Mouse (Mus musculus) stomach, embryonic 14.5 days (tissue): Measurements from ENCODE around the gene Gm20388. TPM values are rescaled to one million over a fixed set of nuclear protein-coding genes. Genes with fewer than 3 reads are reported as not detected.
A peak's percentile ranks its signal among the peaks of the same experiment; 100 is the strongest.

Source experiments
- ATAC-seq: fragments of 200-750 bp; cut with Nextera tagmentation; 2 replicates; pipeline ENCODE4 v1.8.0; 2017; ENCODE audit warnings: low read depth, moderate TSS enrichment; ENCODE audit not compliant: insufficient number of reproducible peaks, insufficient read depth, low FRiP score
- H3K27ac ChIP-seq: fragments of 300-500 bp; sonication (generic); 2 replicates; pipeline ENCODE4 v1.5.1; 2014; ENCODE audit warnings: mild to moderate bottlenecking, low read length, moderate library complexity, mixed read lengths
- H3K27me3 ChIP-seq: fragments of 300-500 bp; sonication (generic); 2 replicates; pipeline ENCODE4 v1.6.1; 2014; ENCODE audit warnings: low read length, control low read depth, mixed read lengths; ENCODE audit not compliant: control insufficient read depth, insufficient read depth
- H3K36me3 ChIP-seq: fragments of 300-500 bp; sonication (generic); 2 replicates; pipeline ENCODE4 v1.6.1; 2014; ENCODE audit warnings: mild to moderate bottlenecking, control low read depth, low read length, moderate library complexity, mixed read lengths; ENCODE audit not compliant: control insufficient read depth, insufficient read depth
- H3K4me1 ChIP-seq: fragments of 300-500 bp; sonication (generic); 2 replicates; pipeline ENCODE4 v1.6.1; 2014; ENCODE audit warnings: low read length, control low read depth, mixed read lengths; ENCODE audit not compliant: control insufficient read depth, insufficient read depth
- H3K4me2 ChIP-seq: fragments of 300-500 bp; sonication (generic); replicated peaks from 2 replicates; pipeline ENCODE4 v1.6.1; 2014; ENCODE audit warnings: low read depth, low read length, control low read depth
- H3K4me3 ChIP-seq: fragments of 300-500 bp; sonication (generic); 2 replicates; pipeline ENCODE4 v1.5.1; 2014; ENCODE audit warnings: low read depth, low read length, control low read depth
- H3K9ac ChIP-seq: fragments of 300-500 bp; sonication (generic); replicated peaks from 2 replicates; pipeline ENCODE4 v1.6.1; 2014; ENCODE audit warnings: low read depth, mild to moderate bottlenecking, control low read depth, low read length, moderate library complexity, mixed read lengths
- H3K9me3 ChIP-seq: fragments of 300-500 bp; sonication (generic); 2 replicates; pipeline ENCODE4 v1.6.1; 2016; ENCODE audit warnings: low read depth, low read length, control low read depth; ENCODE audit not compliant: control insufficient read depth
- WGBS: fragments of 180-500 bp; shearing (Covaris S2); extraction: QIAGEN DNeasy Blood & Tissue Kit; methylation state at CpG from one replicate; pipeline ENCODE4 v1.1.7; 2014; 5-methylcytosine and 5-hydroxymethylcytosine counted together
- polyA plus RNA-seq: library from polyadenylated mRNA; unstranded; fragments of >200 nt; fragmentation: Nextera tagmentation; extraction: Ambion mirVana; gene quantifications from 2 replicates; pipeline ENCODE4 v1.2.1, GENCODE M21; 2014

Gm20388 gene
- polyA plus RNA-seq, 1 experiment from 2014 or later: 11.4 TPM

DNA sequence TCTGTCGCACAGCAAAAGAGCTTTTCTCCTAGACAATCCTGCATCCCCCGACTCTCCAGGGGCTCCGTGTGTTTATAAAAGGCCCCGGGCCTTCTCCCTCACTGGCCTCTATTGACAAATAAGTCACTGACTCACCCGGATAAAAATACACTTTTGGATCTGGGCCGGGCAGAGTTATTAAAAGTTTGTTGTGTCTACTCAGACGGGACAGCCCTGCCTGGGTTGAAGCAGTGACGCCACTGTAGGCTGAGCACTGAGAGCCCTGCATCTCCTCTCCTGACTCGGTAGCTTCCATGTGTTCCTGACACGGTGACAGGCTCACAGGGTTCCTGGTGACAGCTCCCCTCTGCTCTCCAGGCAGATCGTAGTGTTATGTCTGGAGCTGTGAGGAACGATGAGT lies 1241.8 kb downstream of the Gm20388 start:
- H3K27ac ChIP-seq: no peak overlapping the region
- no peaks in the 10 kb centered on the region for H3K9me3 ChIP-seq
- no peak overlapping the region for H3K4me3 ChIP-seq
- 41% methylated on average over 12 of the region's 12 CpGs for WGBS
- no peaks in the 10 kb centered on the region for H3K27me3 ChIP-seq
- no peak for ATAC-seq
- 0 out of 2 replicates have a peak, but pooled peaks cover 5% of the 10 kb centered on the region for H3K4me1 ChIP-seq
- no peak overlapping the region for H3K9ac ChIP-seq
- H3K4me2 ChIP-seq: no peak overlapping the region
- H3K36me3 ChIP-seq: no peaks in the 10 kb centered on the region

GRCm38 (mm10) chr8:121156990-121157491 lies 1246.4 kb downstream of the Gm20388 start:
- no peak overlapping the region for H3K4me2 ChIP-seq
- 86% methylated on average over 7 of the region's 7 CpGs for WGBS
- no peak overlapping the region for H3K27ac ChIP-seq
- H3K36me3 ChIP-seq: no peaks in the 10 kb centered on the region
- no peaks in the 10 kb centered on the region for H3K27me3 ChIP-seq
- ATAC-seq: no peak
- H3K9me3 ChIP-seq: no peaks in the 10 kb centered on the region
- no peaks in the 10 kb centered on the region for H3K4me1 ChIP-seq
- no peak overlapping the region for H3K9ac ChIP-seq
- H3K4me3 ChIP-seq: no peak overlapping the region

DNA sequence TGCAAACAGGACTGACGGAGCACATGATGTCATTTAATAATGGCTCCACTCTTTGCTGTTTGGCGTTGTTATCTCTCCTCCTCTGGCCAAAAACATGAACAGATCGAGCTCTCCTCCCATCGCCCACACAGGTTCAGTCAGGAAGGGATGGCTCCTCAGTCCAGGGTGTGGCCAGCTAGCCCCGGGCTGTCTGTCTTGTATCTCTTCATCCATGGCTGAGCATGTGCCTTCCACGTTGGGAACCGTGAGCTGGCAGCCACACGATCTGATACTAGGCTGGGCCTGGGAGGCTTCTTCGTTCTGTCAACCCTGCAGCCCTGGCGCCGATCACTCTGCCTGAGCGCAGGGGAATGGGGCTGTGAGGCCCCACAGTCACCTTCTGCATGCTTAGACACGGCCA lies 1248.2 kb downstream of the Gm20388 start:
- Histone ChIP-seq H3K4me3 (no peak overlapping the region), H3K27me3 (no peaks in the 10 kb centered on the region), H3K36me3 (no peaks in the 10 kb centered on the region), H3K27ac (no peak overlapping the region), H3K9ac (no peak overlapping the region), H3K4me2 (no peak overlapping the region), H3K9me3 (no peaks in the 10 kb centered on the region), H3K4me1 (0 out of 2 replicates have a peak, but pooled peaks cover 3% of the 10 kb centered on the region)
- 68% methylated on average over 13 of the region's 13 CpGs for WGBS
- no peak for ATAC-seq

GRCm38 (mm10) chr8:121161437-121161836 lies 1250.8 kb downstream of the Gm20388 start:
- Histone ChIP-seq H3K9ac (no peak overlapping the region), H3K4me3 (no peak overlapping the region), H3K4me1 (0 out of 2 replicates have a peak, but pooled peaks cover 3% of the 10 kb centered on the region), H3K36me3 (no peaks in the 10 kb centered on the region), H3K27me3 (no peaks in the 10 kb centered on the region), H3K9me3 (no peaks in the 10 kb centered on the region), H3K4me2 (no peak overlapping the region), H3K27ac (no peak overlapping the region)
- ATAC-seq: no peak
- 88% methylated on average over 5 of the region's 5 CpGs for WGBS

DNA sequence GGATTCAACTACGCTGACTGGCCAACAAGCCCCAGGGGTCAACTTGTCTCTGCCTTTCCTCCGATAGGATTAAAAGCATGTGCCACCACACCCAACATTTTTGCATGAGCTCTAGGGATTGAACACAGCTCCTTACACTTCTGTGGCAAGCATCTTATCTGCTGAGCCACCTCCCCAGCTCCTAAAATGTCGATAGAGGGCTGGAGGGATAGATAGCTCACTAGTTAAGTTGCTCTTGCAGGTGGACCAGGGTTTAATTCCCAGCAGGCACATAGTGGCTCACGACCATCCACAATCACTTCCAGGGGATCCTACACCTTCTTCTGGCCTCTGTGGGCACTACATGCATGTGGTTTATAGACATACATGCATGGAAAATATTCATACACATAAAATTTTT lies 1251.8 kb downstream of the Gm20388 start:
- no peak for ATAC-seq
- Histone ChIP-seq H3K36me3 (no peaks in the 10 kb centered on the region), H3K4me1 (0 out of 2 replicates have a peak, but pooled peaks cover 3% of the 10 kb centered on the region), H3K9me3 (no peaks in the 10 kb centered on the region), H3K4me2 (no peak overlapping the region), H3K27ac (no peak overlapping the region), H3K27me3 (no peaks in the 10 kb centered on the region), H3K4me3 (no peak overlapping the region), H3K9ac (no peak overlapping the region)
- 74% methylated on average over 4 of the region's 4 CpGs for WGBS

DNA sequence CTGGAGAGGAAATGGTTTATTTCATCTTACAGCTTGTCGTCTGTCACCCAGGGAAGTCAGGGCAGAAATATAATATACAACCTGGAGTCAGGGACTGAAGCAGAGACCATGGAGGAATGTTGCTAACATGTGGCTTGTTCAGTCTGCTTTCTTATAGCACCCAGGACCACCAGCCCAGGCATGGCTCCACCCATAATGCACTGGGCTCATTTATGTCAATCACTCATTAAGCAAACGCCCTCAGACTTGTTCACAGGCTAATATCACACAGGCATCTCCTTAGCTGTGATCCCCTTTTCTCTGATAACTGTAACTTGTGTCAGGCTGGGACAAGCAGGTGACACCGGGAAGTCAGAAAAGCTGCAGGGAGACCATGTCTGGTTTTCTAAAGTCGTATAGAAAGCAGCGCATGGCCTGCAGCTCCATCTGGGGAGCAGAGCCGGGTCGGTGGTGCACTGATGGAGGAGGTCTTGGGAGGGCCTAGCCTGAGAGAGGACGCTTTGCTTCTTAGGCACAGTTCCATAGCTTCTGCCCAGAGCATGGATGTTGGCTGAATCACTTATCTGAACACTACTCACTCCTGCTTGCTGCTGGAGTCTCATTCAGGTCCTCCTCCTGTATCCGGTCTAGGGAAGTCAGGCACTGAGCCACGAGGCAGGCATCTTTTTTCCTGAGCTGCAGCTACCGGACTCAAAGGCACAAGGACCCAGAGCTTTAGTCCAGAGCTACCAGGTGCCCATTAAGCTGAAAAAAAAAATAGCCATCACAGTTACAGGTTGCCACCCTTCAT lies 1252.5 kb downstream of the Gm20388 start:
- H3K36me3 ChIP-seq: no peaks in the 10 kb centered on the region
- 0 out of 2 replicates have a peak, but pooled peaks cover 3% of the 10 kb centered on the region for H3K4me1 ChIP-seq
- H3K9ac ChIP-seq: no peak overlapping the region
- H3K27me3 ChIP-seq: no peaks in the 10 kb centered on the region
- 60% methylated on average over 11 of the region's 11 CpGs for WGBS
- no peak for ATAC-seq
- H3K4me3 ChIP-seq: no peak overlapping the region
- H3K9me3 ChIP-seq: no peaks in the 10 kb centered on the region
- H3K4me2 ChIP-seq: no peak overlapping the region
- no peak overlapping the region for H3K27ac ChIP-seq

DNA sequence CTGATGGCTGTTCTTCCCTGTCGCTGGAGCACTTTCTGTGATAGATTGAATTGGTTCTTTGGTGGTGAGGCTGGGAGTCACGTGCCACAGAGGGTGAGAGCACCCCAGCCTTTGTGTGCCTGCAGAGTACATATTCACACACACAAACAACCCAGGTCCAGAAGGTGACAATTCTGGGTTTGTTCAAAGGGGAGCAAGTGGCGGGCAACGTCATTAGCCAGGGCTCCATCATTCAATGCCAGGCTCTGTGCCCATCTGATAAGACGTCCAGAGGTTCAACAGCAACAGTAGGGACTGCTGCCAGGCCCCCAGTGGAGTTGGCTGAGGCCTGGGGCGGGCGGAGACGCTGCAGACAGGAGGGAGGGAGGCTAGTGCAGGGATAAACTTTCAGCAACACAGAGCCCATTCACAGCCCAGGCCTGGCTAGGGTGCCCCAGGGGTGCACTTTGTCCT lies 1253.4 kb downstream of the Gm20388 start:
- Histone ChIP-seq H3K9me3 (no peaks in the 10 kb centered on the region), H3K27me3 (no peaks in the 10 kb centered on the region), H3K36me3 (no peaks in the 10 kb centered on the region), H3K4me2 (no peak overlapping the region), H3K4me1 (0 out of 2 replicates have a peak, but pooled peaks cover 3% of the 10 kb centered on the region), H3K4me3 (no peak overlapping the region), H3K27ac (no peak overlapping the region), H3K9ac (no peak overlapping the region)
- WGBS: 46% methylated on average over 8 of the region's 8 CpGs
- ATAC-seq: peak; percentile 49; the same call in 1 of the 2 replicates

DNA sequence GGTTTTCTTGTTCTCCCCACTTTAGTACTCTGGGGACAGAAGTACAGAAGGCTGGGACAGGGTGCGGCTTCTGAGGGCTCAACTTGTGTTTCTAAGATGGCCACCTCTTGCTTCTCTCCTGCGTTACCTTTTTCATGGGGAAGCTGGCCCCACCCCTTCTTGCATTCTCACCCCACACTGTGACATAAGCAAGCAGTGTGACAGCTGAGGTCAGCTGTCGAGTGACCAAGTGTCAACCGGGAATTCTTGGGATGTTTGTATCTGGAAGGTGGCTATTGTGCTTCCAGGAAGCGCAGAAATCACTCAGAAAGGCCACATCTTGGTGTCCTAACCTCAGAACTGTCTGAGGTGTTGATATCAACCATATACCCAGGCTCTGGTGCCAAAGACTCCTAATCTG lies 1257.4 kb downstream of the Gm20388 start:
- no peak for ATAC-seq
- H3K9ac ChIP-seq: no peak overlapping the region
- H3K4me1 ChIP-seq: peaks cover 10% of the 10 kb centered on the region; the same call in 1 of the 2 replicates
- WGBS: 62% methylated on average over 5 of the region's 5 CpGs
- no peaks in the 10 kb centered on the region for H3K9me3 ChIP-seq
- H3K4me3 ChIP-seq: no peak overlapping the region
- H3K4me2 ChIP-seq: no peak overlapping the region
- H3K27ac ChIP-seq: no peak overlapping the region
- no peaks in the 10 kb centered on the region for H3K36me3 ChIP-seq
- no peaks in the 10 kb centered on the region for H3K27me3 ChIP-seq
